Mouse (Mus musculus) brain, embryonic 14.5 days (tissue): ENCODE measurements at regions not wholly inside any gene's neighbourhood (a gene's known extent, or its start where the extent isn't known, plus 50 kb on each side); places are given as distances from the start of the nearest gene placed in this dataset.
A peak's percentile ranks its signal among the peaks of the same experiment; 100 is the strongest.

Experiments used
- DNase-seq: peaks from one replicate; pipeline ENCODE4 v3.0.0-alpha.2; 2011; ENCODE audit warnings: low read depth
- CTCF ChIP-seq: fragments of 200-500 bp; IDR thresholded peaks from 2 replicates; pipeline ENCODE4 v1.5.1; 2012; ENCODE audit warnings: inconsistent platforms, mild to moderate bottlenecking, moderate library complexity, borderline replicate concordance; ENCODE audit not compliant: insufficient read depth, insufficient read length; ENCODE audit errors: extremely low read depth
- POLR2A ChIP-seq: fragments of 200-500 bp; IDR thresholded peaks from 2 replicates; pipeline ENCODE4 v1.6.1; 2012; ENCODE audit warnings: mild to moderate bottlenecking, inconsistent platforms, borderline replicate concordance; ENCODE audit not compliant: poor library complexity, insufficient read depth, insufficient read length, severe bottlenecking; ENCODE audit errors: extremely low read depth

DNA sequence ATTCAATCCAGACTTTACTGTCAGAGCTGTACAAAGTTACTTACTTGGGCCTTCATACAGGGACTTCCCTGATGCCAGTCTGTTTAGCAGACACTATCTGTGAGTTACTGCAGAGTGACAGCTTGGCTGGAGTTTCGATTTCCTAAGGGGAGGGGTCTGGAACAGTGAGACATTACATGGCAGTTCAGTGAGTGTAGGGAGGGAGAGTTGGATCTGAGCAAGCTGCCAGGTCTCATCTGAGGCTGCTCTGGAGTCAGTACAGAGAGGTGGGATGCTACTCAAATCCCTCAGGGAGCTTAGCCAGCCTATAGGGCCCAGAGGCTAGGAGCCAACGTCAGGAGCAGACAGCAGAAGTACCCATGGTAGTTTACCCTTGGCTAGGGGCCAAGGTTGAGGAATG is 1329.8 kb upstream of the Nr2f1 start:
- DNase-seq, result peak; percentile 77
- TF ChIP-seq CTCF (no peak), POLR2A (no peak)

DNA sequence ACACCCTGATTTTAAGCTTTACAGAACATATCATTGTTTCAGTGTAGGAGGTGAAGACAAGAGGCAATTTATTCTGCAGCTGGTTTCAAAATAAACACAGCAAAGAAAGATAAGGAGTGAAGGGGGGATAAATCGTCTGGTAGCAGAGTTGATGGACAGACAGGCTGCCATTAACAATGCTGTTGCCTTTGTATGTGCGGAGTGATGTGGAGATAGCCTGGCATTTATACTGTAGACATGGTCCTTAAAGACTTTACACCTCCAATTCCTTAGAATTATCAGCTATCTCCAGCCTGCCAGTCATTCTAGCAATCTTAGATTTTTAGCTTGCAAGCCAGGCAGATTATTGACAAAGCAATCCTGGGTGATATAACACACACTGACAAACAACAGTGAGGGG is 1332.5 kb upstream of the Arrdc3 start:
- TF ChIP-seq CTCF (no peak), POLR2A (no peak)
- peak; percentile 42 for DNase-seq

DNA sequence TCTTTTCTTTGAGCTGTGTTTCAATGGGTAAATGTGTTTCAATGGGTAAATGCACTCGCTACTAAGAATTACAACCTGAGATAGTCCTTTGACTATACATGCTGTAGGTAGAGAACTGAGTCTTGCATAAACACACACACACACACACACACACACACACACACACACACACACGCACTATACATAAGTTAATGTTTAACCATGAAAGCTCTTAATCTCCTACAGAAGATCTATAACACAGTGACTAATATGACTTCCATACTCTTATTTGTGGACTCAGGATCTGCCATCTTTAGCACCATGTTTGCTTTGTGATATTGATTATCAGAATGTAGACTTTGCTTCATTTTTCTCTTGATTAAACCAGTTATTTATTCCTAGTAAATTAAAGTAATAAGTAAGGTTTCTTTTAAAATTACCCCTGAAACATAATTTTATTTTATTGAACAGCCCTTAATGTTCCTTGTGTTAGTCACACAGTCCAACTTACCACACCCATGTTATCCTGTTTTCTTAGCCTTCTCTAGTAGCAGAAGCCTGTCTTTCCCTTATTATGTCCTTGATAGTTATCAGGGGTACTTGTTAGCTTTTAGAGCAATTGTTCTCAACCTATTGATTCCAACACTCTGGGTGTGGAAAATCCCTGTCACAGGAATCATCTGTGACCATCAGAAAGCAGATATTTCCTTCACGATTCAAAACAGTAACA is 1327.5 kb upstream of the Arrdc3 start:
- DNase-seq, result no peak
- TF ChIP-seq CTCF, result no peak
- no peak for TF ChIP-seq POLR2A
